Mouse (Mus musculus) erythroblast, embryonic 14.5 days (primary cell): ENCODE data around the gene Vhl.

Experiments
- GATA1 ChIP-seq: IDR thresholded peaks from 2 replicates; pipeline ENCODE4 v1.6.1; 2012; ENCODE audit warnings: low read length, inconsistent platforms, mixed read lengths
- TAL1 ChIP-seq: IDR thresholded peaks from 3 replicates; pipeline ENCODE4 v1.6.1; 2012; ENCODE audit warnings: low read length, inconsistent platforms, mixed read lengths

DNA sequence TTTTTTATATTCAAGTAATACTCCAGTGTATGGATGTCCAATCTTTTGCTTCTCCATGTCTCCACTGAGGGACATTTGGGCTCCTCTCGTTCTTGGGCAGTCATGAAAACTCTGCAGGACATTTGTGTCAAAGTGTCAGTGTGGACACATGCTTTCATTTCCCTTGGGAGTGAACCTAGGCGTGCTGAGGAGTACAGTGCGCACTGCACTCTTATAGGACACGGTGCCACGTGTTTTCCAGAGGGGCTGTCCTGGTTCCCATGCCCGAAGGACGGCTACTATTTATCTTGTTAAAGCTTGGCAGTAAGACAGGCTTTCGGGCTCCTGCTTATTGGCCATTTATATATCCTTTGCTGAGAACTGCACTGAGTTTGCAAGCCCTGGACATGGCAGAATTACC is 18.8 kb downstream of the Vhl start:
- TF ChIP-seq TAL1 = no peak
- TF ChIP-seq GATA1 = no peak
